In the genomic region with DNA sequence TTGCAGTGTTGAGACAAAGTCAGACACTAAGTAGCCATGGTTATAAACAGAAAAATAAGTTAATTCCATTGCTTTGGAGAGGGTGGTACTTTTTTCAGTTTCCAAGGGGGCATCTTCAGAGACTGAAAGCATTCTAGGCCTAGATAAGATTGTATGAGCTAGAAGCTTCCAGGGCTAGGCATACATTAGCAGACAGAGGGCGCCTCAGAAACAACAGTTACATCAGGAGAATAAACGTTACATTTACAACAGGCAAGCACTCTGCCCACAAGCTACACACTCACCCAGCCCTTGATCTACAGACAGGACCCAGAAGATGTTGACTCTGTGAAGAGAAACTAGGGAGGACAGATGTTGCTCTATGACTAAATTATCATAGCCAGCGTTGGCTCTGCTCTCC, we compare ENCODE assay signal across 9 mouse cellular contexts. TPM values are rescaled to one million over a fixed set of nuclear protein-coding genes. Genes with fewer than 3 reads are reported as not detected.
DNase-seq lines count a peak whose midpoint lies in the region; ATAC-seq lines count a peak whose summit lies in the region.
"Had no signal": no experiment of that assay in that cellular context is flagged by ENCODE, and none has a peak within 500 bp of the region (broad histone marks: within the 10 kb centered on the region; RNA-seq: fewer than 3 reads in every experiment).

No protein-coding gene starts in this region.

- peak; percentile 14 for DNase-seq in cerebellum, adult 9-10 months
- peak; percentile 59 for DNase-seq in layer of hippocampus, adult 11-12 months (ENCODE audit: low spot score)
- DNase-seq in layer of hippocampus, postnatal 36 days: no peak
- DNase-seq in ZHBTc4 (ENCODE audit: low read depth, low spot score): peak; percentile 7
- peak; percentile 42 for DNase-seq in naive thymus-derived CD4-positive, alpha-beta T cell, adult 2 months (ENCODE audit: low read depth)
- no peak for DNase-seq in hindbrain, embryonic 10.5 days (ENCODE audit: low spot score)

- no peak for ATAC-seq in cerebellum, adult (ENCODE audit: insufficient number of reproducible peaks, low FRiP score, low TSS enrichment)
- ATAC-seq in erythroblast, adult 5-6 weeks (replicated peaks; ENCODE audit: low FRiP score, poor library complexity, severe bottlenecking): no peak

- no peaks in the 10 kb centered on the region for H3K9me3 ChIP-seq in hindbrain, embryonic 10.5 days
- H3K9me3 ChIP-seq: hindbrain, embryonic 15.5 days had no signal

- no peak overlapping the region for H3K4me3 ChIP-seq in hindbrain, embryonic 10.5 days
- H3K4me3 ChIP-seq: hindbrain, embryonic 15.5 days had no signal

- H3K36me3 ChIP-seq in hindbrain, embryonic 10.5 days: peaks cover 40% of the 10 kb centered on the region

- no peaks in the 10 kb centered on the region for H3K4me1 ChIP-seq in hindbrain, embryonic 10.5 days (replicated peaks)
- H3K4me1 ChIP-seq: hindbrain, embryonic 15.5 days had no signal

- H3K27ac ChIP-seq in hindbrain, embryonic 10.5 days: no peak overlapping the region
- H3K27ac ChIP-seq: hindbrain, embryonic 15.5 days had no signal

- no peaks in the 10 kb centered on the region for H3K27me3 ChIP-seq in hindbrain, embryonic 10.5 days (ENCODE audit: insufficient read depth, poor library complexity, severe bottlenecking)
- H3K27me3 ChIP-seq: hindbrain, embryonic 15.5 days had no signal

- WGBS in hindbrain, embryonic 10.5 days: 57% methylated on average over 3 of the region's 3 CpGs

RNA-seq across cellular contexts. Expression of gene Fkbp14, which starts 34.4 kb away (rescaled TPM):
- 10 to 100 TPM; 14.5 to 14.8 TPM for total RNA-seq in layer of hippocampus, postnatal 36 days (2021)
- polyA plus RNA-seq in hindbrain, embryonic 10.5 days (2016; fragmentation: Nextera tagmentation; extraction: Ambion mirVana): 9.3 and 12.4 TPM in 2 replicates
- total RNA-seq in erythroblast, adult 5-6 weeks (2015; ENCODE audit: low replicate concordance): not detected in 2 replicates
- total RNA-seq in erythroblast, adult 5-6 weeks (2017; ENCODE audit: low replicate concordance): not detected in 2 replicates

RNA-seq across cellular contexts. Expression of gene Plekha8, which starts 36.6 kb away (rescaled TPM):
- 10 to 100 TPM; 13.0 to 14.0 TPM for total RNA-seq in layer of hippocampus, postnatal 36 days (2021)
- 13.8 and 17.4 TPM in 2 replicates for polyA plus RNA-seq in hindbrain, embryonic 10.5 days (2016; fragmentation: Nextera tagmentation; extraction: Ambion mirVana)
- 0.19 and 1.5 TPM in 2 replicates for total RNA-seq in erythroblast, adult 5-6 weeks (2015; ENCODE audit: low replicate concordance)
- 0.26 and 0.70 TPM in 2 replicates for total RNA-seq in erythroblast, adult 5-6 weeks (2017; ENCODE audit: low replicate concordance)

RNA-seq across cellular contexts. Expression of gene Mturn, which starts 50.0 kb away (rescaled TPM):
- total RNA-seq in layer of hippocampus, postnatal 36 days (2021): 100 to 1,000 TPM; 144 to 156 TPM
- polyA plus RNA-seq in hindbrain, embryonic 10.5 days (2016; fragmentation: Nextera tagmentation; extraction: Ambion mirVana): 16.6 and 26.4 TPM in 2 replicates
- total RNA-seq in erythroblast, adult 5-6 weeks (2015; ENCODE audit: low replicate concordance): 4.6 and 9.4 TPM in 2 replicates
- total RNA-seq in erythroblast, adult 5-6 weeks (2017; ENCODE audit: low replicate concordance): 13.1 and 14.2 TPM in 2 replicates

Comparison
In these comparisons a context has a peak if more than half of its experiments do, and no peak if none do; other contexts are left out.
1. DNase-seq: peak in cerebellum, adult 9-10 months (single experiment), layer of hippocampus, adult 11-12 months (single experiment), ZHBTc4 (single experiment) and naive thymus-derived CD4-positive, alpha-beta T cell, adult 2 months (single experiment); none in layer of hippocampus, postnatal 36 days (0 of 2) and hindbrain, embryonic 10.5 days (single experiment).
2. RNA of gene Fkbp14, which starts 34.4 kb away (total RNA-seq): 14.5 to 14.8 TPM in layer of hippocampus, postnatal 36 days; not detected in erythroblast, adult 5-6 weeks; every median in the first group is over 10 times any median in the second.
3. RNA of gene Plekha8, which starts 36.6 kb away (total RNA-seq): 13.0 to 14.0 TPM in layer of hippocampus, postnatal 36 days; 0.19 to 1.5 TPM in erythroblast, adult 5-6 weeks; every median in the first group is over 4 times any median in the second.
4. RNA of gene Mturn, which starts 50.0 kb away (total RNA-seq): 144 to 156 TPM in layer of hippocampus, postnatal 36 days; 4.6 to 14.2 TPM in erythroblast, adult 5-6 weeks; every median in the first group is over 4 times any median in the second.